Mouse (Mus musculus) ES-E14 (cell line): ENCODE measurements around the gene Parvg. TPM values are rescaled to one million over a fixed set of nuclear protein-coding genes. Genes with fewer than 3 reads are reported as not detected.

Experiments
- DNase-seq: peaks from one replicate; pipeline ENCODE4 v3.0.0-alpha.2; 2013; ENCODE audit warnings: low read depth, low spot score
- H3K27ac ChIP-seq: 2 replicates; pipeline ENCODE4 v1.5.1; 2012; ENCODE audit warnings: low read depth, mild to moderate bottlenecking, low read length, moderate library complexity, mixed read lengths; ENCODE audit not compliant: poor library complexity, insufficient read depth, severe bottlenecking
- H3K36me3 ChIP-seq: 2 replicates; pipeline ENCODE4 v1.6.1; 2012; ENCODE audit warnings: mild to moderate bottlenecking, low read length, moderate library complexity, mixed read lengths; ENCODE audit not compliant: control insufficient read depth, poor library complexity, insufficient read depth, severe bottlenecking
- H3K4me1 ChIP-seq, 2 experiments: fragments of 150-350 bp in 1 of 2; sonication (generic) in 1 of 2; 2 replicates each; pipeline ENCODE4 v1.6.1; 2012; ENCODE audit warnings: low read length in 2 of 2, mild to moderate bottlenecking in 1 of 2, mixed read lengths in 1 of 2; ENCODE audit not compliant: control insufficient read depth in 2 of 2, insufficient read depth in 2 of 2, poor library complexity in 1 of 2
- H3K4me3 ChIP-seq, 2 experiments: fragments of 150-350 bp in 1 of 2; sonication (generic) in 1 of 2; 2 replicates each; pipeline ENCODE4 v1.5.1; 2012; ENCODE audit warnings: low read length in 2 of 2, low read depth in 1 of 2, mild to moderate bottlenecking in 1 of 2, mixed read lengths in 1 of 2; ENCODE audit not compliant: insufficient read depth in 1 of 2, poor library complexity in 1 of 2, severe bottlenecking in 1 of 2
- H3K9ac ChIP-seq: 2 replicates; pipeline ENCODE4 v1.6.1; 2012; ENCODE audit warnings: low read depth, mild to moderate bottlenecking, low read length, mixed read lengths; ENCODE audit not compliant: poor library complexity, insufficient read depth, severe bottlenecking
- H3K9me3 ChIP-seq: fragments of 150-350 bp; sonication (generic); 2 replicates; pipeline ENCODE4 v1.6.1; 2012; ENCODE audit warnings: low read depth, mild to moderate bottlenecking, low read length; ENCODE audit not compliant: control insufficient read depth, insufficient read depth
- CHD2 ChIP-seq: IDR thresholded peaks from 2 replicates; pipeline ENCODE4 v1.6.1; 2014; ENCODE audit warnings: mild to moderate bottlenecking, low read depth, low read length, inconsistent platforms
- HCFC1 ChIP-seq: IDR thresholded peaks from 2 replicates; pipeline ENCODE4 v1.6.1; 2012; ENCODE audit warnings: low read length, inconsistent platforms, borderline replicate concordance; ENCODE audit not compliant: insufficient read depth
- MAFK ChIP-seq: IDR thresholded peaks from 2 replicates; pipeline ENCODE4 v1.6.1; 2014; ENCODE audit warnings: mild to moderate bottlenecking, low read depth, low read length, inconsistent platforms; ENCODE audit not compliant: insufficient read depth
- ZC3H11A ChIP-seq: IDR thresholded peaks from 2 replicates; pipeline ENCODE4 v1.6.1; 2012; ENCODE audit warnings: low read depth, mild to moderate bottlenecking, inconsistent platforms, low read length, borderline replicate concordance
- ZNF384 ChIP-seq: IDR thresholded peaks from 2 replicates; pipeline ENCODE4 v1.6.1; 2012; ENCODE audit warnings: low read depth, low read length, inconsistent platforms
- in situ Hi-C, 2 experiments: fragments of 600-800 bp; cut with MboI; formaldehyde crosslinking; loops; one replicate each; pipeline ENCODE4 v1.15.1; 2025; ENCODE audit warnings: low sequenced_read_pairs in 2 of 2, inconsistent platforms in 1 of 2; ENCODE audit not compliant: unreplicated experiment in 2 of 2
- total RNA-seq: library from RNA; depleted of rRNA; stranded (reverse); fragments of 300-350 nt; gene quantifications from 2 replicates; pipeline ENCODE4 v1.2.3, GENCODE M21; 2012

Parvg gene
- total RNA-seq, 1 experiment: 1.3 TPM

DNA sequence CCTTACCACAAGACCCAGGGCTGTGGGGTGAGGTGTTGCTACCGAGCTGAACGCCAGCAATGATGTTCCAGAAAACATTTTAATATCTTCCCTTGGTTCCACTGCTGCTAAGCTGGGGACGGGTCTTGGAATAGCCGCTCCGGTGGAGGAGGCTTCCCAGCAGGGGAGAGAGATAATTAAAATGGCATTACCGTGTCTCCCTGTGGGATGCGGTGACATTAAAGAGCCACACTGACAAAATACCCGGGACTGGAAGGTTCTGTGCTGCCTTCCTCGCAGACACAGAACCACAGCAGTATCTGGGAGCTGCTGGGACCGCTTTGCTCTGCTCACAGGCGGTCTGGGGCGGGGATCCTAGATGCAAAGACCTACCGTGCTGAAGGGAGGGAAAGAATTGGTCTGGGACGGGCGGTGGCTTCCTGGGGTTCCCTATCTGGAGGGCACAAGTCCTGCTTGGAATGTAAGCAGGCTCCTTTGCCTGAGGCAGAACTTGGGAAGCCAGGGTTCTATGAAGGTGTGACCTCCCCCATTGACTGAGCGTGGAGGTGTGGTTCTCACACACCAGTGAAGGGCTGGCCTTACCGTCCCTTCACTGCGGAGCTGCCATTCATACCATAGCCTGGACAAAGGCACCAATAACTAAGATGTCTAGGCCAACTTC lies 9.3 kb upstream of the Parvg start:
- no peak for TF ChIP-seq HCFC1
- Histone ChIP-seq H3K9ac (no peak overlapping the region), H3K9me3 (no peaks in the 10 kb centered on the region), H3K27ac (peak overlapping the region; percentile 40; the same call in 1 of the 2 replicates), H3K4me1 (peaks cover 0 to 19% of the 10 kb centered on the region in 2 experiments; a peak in 2 of 4 replicates), H3K4me3 (no peak overlapping the region), H3K36me3 (no peaks in the 10 kb centered on the region; the same call in 1 of the 2 replicates)
- in situ Hi-C loops: no loop called here
- DNase-seq: peak; percentile 79

DNA sequence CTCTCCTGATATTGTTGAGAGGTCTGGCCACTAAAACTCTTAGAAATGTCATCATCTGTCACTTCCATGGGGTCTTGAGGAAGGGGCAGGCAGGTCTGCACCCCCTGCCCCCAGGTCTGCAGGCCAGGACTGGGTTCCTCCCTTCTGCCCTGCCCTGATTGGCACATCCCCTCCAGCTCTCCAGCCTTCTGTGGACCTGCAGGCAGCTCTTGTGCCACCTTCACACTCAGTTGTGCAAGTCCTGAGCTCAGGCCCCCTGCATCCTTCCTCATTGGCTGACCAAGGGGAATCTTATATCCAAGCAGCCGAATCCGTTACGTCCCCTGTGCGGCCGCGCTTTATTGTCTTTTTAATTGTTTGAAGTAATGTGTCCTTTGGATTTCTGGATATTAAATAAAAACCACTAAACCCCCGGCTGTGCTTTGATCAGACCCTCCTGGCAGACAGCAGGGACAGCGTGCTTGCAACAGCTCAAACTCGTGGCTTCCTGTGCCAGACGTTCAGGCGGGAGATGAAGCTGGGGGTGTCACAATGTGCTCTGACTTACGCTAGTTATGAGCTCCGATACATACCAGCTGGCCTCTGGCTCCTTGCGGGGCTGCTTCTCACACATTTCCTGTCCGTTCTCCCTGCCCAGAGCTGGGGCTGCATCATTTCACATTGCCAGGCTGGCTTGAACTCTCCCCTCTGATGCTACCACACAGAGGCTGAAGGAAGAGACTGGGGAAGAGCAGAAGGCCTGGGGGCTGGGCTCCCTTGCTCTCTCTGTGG lies 8.4 kb upstream of the Parvg start:
- H3K36me3 ChIP-seq: no peaks in the 10 kb centered on the region; the same call in 1 of the 2 replicates
- H3K27ac ChIP-seq: no peak overlapping the region
- no peak overlapping the region for H3K4me3 ChIP-seq
- H3K9ac ChIP-seq: no peak overlapping the region
- in situ Hi-C loops: no loop called here
- peaks cover 0 to 19% of the 10 kb centered on the region in 2 experiments; a peak in 2 of 4 replicates for H3K4me1 ChIP-seq
- TF ChIP-seq ZNF384: no peak
- TF ChIP-seq MAFK: no peak
- no peak for TF ChIP-seq ZC3H11A
- TF ChIP-seq HCFC1: no peak
- TF ChIP-seq CHD2: no peak
- no peak for DNase-seq
- H3K9me3 ChIP-seq: no peaks in the 10 kb centered on the region

DNA sequence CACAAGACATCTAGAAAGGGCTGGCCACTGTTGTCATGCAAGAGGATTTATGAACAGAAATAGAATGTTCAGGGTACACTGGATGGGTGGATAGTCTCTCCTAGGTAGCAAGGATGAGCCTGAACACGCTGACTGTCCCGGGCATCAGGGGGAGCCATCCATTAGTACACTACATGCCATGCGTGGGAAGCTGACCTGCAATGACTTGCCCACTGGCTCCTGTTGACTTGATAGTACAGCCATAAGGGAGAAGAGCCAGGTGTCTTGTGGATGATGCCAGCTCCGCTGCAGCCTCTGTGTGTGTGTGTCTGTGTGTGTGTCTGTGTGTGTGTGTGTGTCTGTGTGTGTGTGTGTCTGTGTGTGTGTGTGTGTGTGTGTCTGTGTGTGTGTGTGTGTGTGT lies 4.4 kb upstream of the Parvg start:
- H3K36me3 ChIP-seq: no peaks in the 10 kb centered on the region
- H3K9ac ChIP-seq: no peak overlapping the region
- TF ChIP-seq MAFK: no peak
- TF ChIP-seq ZNF384: no peak
- no peak for TF ChIP-seq HCFC1
- no peak for TF ChIP-seq ZC3H11A
- TF ChIP-seq CHD2: no peak
- no peak for DNase-seq
- no peak overlapping the region for H3K27ac ChIP-seq
- in situ Hi-C loops: no loop called here
- H3K4me3 ChIP-seq: no peak overlapping the region
- H3K4me1 ChIP-seq: peaks cover 0 to 5% of the 10 kb centered on the region in 2 experiments; a peak in 2 of 4 replicates
- no peaks in the 10 kb centered on the region for H3K9me3 ChIP-seq

DNA sequence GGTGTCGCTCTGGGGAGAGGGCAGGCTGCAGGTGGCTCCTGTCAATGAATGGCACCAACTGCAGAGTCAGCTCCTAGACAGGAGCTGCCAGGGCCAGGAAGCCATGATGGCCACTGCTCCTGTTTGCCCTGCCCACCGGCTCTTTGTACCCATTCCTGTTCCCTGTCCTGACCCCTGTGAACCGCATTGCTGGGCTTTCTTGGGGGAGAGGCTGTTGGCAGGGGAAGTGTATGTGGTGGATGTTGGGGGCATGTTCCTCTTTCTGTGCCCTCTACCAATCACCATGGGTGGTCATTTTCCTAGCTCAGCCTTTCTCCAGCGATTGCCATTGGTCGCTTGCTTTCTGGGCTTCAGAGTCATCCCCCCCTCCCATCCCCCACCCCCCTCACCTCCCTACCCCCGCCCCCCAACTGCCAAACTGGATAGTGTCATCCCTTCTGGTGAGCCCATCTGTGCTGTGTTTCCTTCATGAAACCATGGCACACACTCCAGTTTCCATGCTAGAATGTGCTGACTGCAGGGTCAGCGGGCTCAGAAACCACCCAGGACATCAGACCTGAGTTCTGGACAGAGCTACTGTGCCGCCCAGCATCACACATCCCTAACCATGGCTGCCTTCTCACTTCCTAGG lies 2.2 kb upstream of the Parvg start:
- H3K9ac ChIP-seq: no peak overlapping the region
- no peaks in the 10 kb centered on the region for H3K36me3 ChIP-seq
- no peak overlapping the region for H3K27ac ChIP-seq
- in situ Hi-C loops: no loop called here
- H3K4me3 ChIP-seq: no peak overlapping the region
- H3K9me3 ChIP-seq: no peaks in the 10 kb centered on the region
- TF ChIP-seq ZC3H11A (no peak), CHD2 (no peak), MAFK (no peak), ZNF384 (no peak), HCFC1 (no peak)
- no peak for DNase-seq
- peaks cover 0 to 6% of the 10 kb centered on the region in 2 experiments; a peak in 1 of 4 replicates for H3K4me1 ChIP-seq
